Mouse (Mus musculus) megakaryocyte, embryonic 14.5 days (primary cell): Measurements from ENCODE around the gene Kcnk12. TPM values are rescaled to one million over a fixed set of nuclear protein-coding genes. Genes with fewer than 3 reads are reported as not detected.

Source experiments
- H3K27me3 ChIP-seq: replicated peaks from 2 replicates; pipeline ENCODE3; 2012; ENCODE audit warnings: inconsistent platforms
- H3K36me3 ChIP-seq: replicated peaks from 2 replicates; pipeline ENCODE3; 2012; ENCODE audit warnings: low read length, inconsistent platforms, mixed read lengths
- H3K4me1 ChIP-seq: 2 replicates; pipeline ENCODE4 v1.6.1; 2012; ENCODE audit warnings: inconsistent platforms
- H3K4me3 ChIP-seq: replicated peaks from 2 replicates; pipeline ENCODE3; 2012; ENCODE audit warnings: moderate library complexity, mild to moderate bottlenecking, inconsistent platforms
- H3K9me3 ChIP-seq: 2 replicates; pipeline ENCODE4 v1.6.1; 2012; ENCODE audit warnings: inconsistent platforms
- FLI1 ChIP-seq: IDR thresholded peaks from 2 replicates; pipeline ENCODE4 v1.6.1; 2012; ENCODE audit warnings: low read length, inconsistent platforms, mixed read lengths
- GATA1 ChIP-seq: IDR thresholded peaks from 3 replicates; pipeline ENCODE4 v1.6.1; 2012; ENCODE audit warnings: mixed read lengths, low read length, inconsistent platforms, borderline replicate concordance
- polyA plus RNA-seq: library from polyadenylated mRNA; stranded (reverse); fragments of >175 nt; gene quantifications from 2 replicates; pipeline ENCODE4 v1.2.3, GENCODE M21; 2012; ENCODE audit warnings: low replicate concordance; ENCODE audit not compliant: insufficient read depth

Kcnk12 gene
- polyA plus RNA-seq, 1 experiment, result 4.7 TPM

- Histone ChIP-seq H3K9me3 (peaks cover 25% of the 10 kb centered on the region), H3K36me3 (no peaks in the 10 kb centered on the region), H3K4me1 (no peaks in the 10 kb centered on the region), H3K4me3 (peak overlapping the region; percentile 57), H3K27me3 (no peaks in the 10 kb centered on the region)
- TF ChIP-seq FLI1 (no peak), GATA1 (no peak)
Observed at GRCm38 (mm10) chr17:87766888-87767287, 30.9 kb downstream of the Kcnk12 start.

- no peaks in the 10 kb centered on the region for H3K4me1 ChIP-seq
- H3K27me3 ChIP-seq, result no peaks in the 10 kb centered on the region
- peaks cover 25% of the 10 kb centered on the region for H3K9me3 ChIP-seq
- no peak for TF ChIP-seq GATA1
- no peak for TF ChIP-seq FLI1
- no peaks in the 10 kb centered on the region for H3K36me3 ChIP-seq
- H3K4me3 ChIP-seq, result no peak overlapping the region
Observed at GRCm38 (mm10) chr17:87765031-87765430, 32.8 kb downstream of the Kcnk12 start.

- Histone ChIP-seq H3K36me3 (no peaks in the 10 kb centered on the region), H3K4me1 (no peaks in the 10 kb centered on the region), H3K9me3 (peaks cover 32% of the 10 kb centered on the region), H3K4me3 (no peak overlapping the region), H3K27me3 (no peaks in the 10 kb centered on the region)
- TF ChIP-seq GATA1 (no peak), FLI1 (no peak)
Observed at GRCm38 (mm10) chr17:87763146-87763545, 34.6 kb downstream of the Kcnk12 start.

GRCm38 (mm10) chr17:87760315-87760714, 37.5 kb downstream of the Kcnk12 start:
- no peak for TF ChIP-seq FLI1
- no peak for TF ChIP-seq GATA1
- H3K36me3 ChIP-seq, result no peaks in the 10 kb centered on the region
- H3K4me3 ChIP-seq, result no peak overlapping the region
- no peaks in the 10 kb centered on the region for H3K4me1 ChIP-seq
- H3K9me3 ChIP-seq, result peaks cover 28% of the 10 kb centered on the region
- no peaks in the 10 kb centered on the region for H3K27me3 ChIP-seq

- Histone ChIP-seq H3K9me3 (peaks cover 39% of the 10 kb centered on the region), H3K36me3 (peaks cover 2% of the 10 kb centered on the region), H3K27me3 (peaks cover 48% of the 10 kb centered on the region), H3K4me3 (peak overlapping the region; percentile 92), H3K4me1 (peaks cover 10% of the 10 kb centered on the region; the same call in 1 of the 2 replicates)
- no peak for TF ChIP-seq GATA1
- TF ChIP-seq FLI1, result no peak
Observed at GRCm38 (mm10) chr17:87745926-87746888, 51.6 kb downstream of the Kcnk12 start.

- Histone ChIP-seq H3K27me3 (peaks cover 48% of the 10 kb centered on the region), H3K9me3 (peaks cover 39% of the 10 kb centered on the region), H3K4me1 (peaks cover 10% of the 10 kb centered on the region; the same call in 1 of the 2 replicates), H3K4me3 (peak overlapping the region; percentile 92), H3K36me3 (peaks cover 2% of the 10 kb centered on the region)
- TF ChIP-seq FLI1, result no peak
- no peak for TF ChIP-seq GATA1
Observed at GRCm38 (mm10) chr17:87744985-87745925, 52.5 kb downstream of the Kcnk12 start.

GRCm38 (mm10) chr17:87739835-87740234, 58.0 kb downstream of the Kcnk12 start:
- Histone ChIP-seq H3K4me3 (no peak overlapping the region), H3K36me3 (no peaks in the 10 kb centered on the region), H3K4me1 (no peaks in the 10 kb centered on the region), H3K9me3 (peaks cover 22% of the 10 kb centered on the region), H3K27me3 (peaks cover 17% of the 10 kb centered on the region)
- TF ChIP-seq GATA1 (no peak), FLI1 (no peak)

- Histone ChIP-seq H3K9me3 (peaks cover 23% of the 10 kb centered on the region), H3K4me1 (no peaks in the 10 kb centered on the region), H3K27me3 (peaks cover under 1% of the 10 kb centered on the region), H3K4me3 (no peak overlapping the region), H3K36me3 (no peaks in the 10 kb centered on the region)
- no peak for TF ChIP-seq GATA1
- TF ChIP-seq FLI1, result no peak
Observed at GRCm38 (mm10) chr17:87737144-87737543, 60.6 kb downstream of the Kcnk12 start.

GRCm38 (mm10) chr17:87734471-87734870, 63.3 kb downstream of the Kcnk12 start:
- TF ChIP-seq FLI1 (no peak), GATA1 (no peak)
- no peaks in the 10 kb centered on the region for H3K36me3 ChIP-seq
- H3K27me3 ChIP-seq, result peaks cover 2% of the 10 kb centered on the region
- H3K4me3 ChIP-seq, result no peak overlapping the region
- no peaks in the 10 kb centered on the region for H3K4me1 ChIP-seq
- peaks cover 26% of the 10 kb centered on the region for H3K9me3 ChIP-seq

- H3K27me3 ChIP-seq, result peaks cover 2% of the 10 kb centered on the region
- peaks cover 24% of the 10 kb centered on the region for H3K9me3 ChIP-seq
- no peaks in the 10 kb centered on the region for H3K4me1 ChIP-seq
- H3K4me3 ChIP-seq, result no peak overlapping the region
- H3K36me3 ChIP-seq, result no peaks in the 10 kb centered on the region
- TF ChIP-seq FLI1, result no peak
- no peak for TF ChIP-seq GATA1
Observed at GRCm38 (mm10) chr17:87731962-87732361, 65.8 kb downstream of the Kcnk12 start.
